Mouse (Mus musculus): ENCODE results near the gene Pfdn6.

The Pfdn6 gene

DNA sequence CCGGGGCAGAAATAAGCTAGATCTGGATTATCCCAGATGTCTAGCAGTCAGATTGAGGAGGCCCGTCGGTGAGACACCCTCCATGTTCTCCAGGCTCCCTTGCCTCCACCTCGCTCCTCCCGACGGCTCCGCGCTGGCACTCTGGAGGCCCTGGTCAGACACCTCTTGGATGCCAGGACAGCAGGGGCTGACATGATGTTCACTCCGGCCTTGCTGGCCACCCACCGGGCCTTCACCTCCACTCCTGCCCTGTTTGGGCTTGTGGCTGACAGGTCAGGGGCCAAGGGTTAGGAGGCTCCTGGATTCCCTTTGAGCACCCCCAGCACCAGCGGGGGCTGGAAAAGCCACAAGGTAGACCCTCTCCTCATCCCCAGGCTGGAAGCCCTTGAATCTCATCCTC is 8.2 kb downstream of the Pfdn6 start:
- no peak for DNase-seq (ENCODE audit: low read depth)

DNA sequence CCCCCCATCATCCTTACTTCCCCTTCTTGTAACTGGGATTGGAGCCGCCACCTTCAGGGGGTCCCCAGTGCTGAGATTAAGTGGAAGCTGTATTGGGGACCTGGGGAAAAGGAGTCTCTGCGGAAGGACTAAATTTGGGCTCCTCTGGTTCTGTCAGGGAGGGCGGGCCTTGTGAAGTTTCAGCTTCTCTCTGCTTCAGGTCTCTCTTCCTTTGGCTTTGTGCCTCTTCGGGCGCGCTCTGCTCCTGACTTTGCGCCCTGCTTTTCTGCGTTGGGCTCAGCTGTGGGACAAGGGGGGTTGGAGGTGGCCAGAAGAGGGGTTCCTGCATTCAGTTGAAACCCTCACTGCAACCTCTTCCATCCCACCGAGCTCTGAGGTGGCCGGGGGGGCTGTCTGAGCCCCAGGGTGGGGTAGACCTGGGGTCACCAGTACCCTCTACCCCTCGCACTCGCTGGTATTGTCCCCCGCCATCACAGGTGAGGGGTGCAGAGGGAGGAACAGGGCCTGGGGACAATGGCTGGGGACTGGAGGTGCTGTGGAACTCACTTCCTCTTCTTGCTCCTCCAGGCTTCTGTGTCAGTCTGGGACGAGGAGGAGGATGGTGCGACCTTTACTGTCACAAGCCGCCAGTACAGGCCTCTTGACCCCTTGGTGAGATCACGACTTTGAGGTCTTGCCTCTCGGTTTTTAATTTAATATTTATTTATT is 8.8 kb downstream of the Pfdn6 start:
- peak; percentile 68 for DNase-seq (ENCODE audit: low read depth)

DNA sequence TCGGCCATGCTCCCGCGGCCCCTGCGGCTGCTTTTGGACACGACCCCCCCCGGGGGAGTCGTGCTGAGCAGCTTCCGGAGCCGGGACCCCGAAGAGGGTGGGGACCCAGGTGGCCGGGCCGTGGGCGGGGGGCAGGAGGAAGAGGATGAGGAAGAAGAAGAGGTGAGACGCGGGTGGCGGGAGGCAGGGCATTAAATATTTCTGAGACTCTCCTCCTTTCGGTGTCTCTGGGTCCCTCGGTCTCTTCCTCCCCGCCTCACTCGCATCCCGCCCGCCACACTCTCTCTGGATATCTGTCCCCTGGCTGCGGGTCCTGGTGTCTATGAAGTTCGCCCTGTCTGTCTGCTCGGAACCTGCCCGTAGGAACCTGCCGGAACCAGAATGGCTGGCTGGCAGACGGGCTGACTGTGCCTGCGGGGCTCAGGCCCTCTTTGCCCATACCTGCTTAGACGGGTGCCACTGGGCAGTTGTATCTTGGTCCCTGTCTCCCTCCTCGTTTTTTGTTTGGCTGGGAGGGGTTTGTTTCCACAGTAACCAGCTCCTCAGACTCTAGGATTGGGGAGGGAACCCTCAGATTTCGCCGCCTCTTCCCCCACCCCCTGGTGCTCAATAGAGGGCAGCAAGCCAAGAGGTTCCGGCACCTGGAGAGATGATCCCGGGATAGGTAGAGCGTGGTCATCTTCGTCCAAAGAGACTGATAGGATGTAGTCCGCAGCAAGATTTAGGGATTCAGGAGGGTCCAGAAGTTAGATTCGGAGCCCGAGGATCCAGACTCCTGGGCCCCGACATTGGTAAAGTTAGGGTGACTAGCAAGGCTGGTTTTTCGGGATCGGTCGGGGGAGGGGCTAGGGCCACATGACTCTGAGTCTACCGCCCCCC is 9.6 kb downstream of the Pfdn6 start:
- peak; percentile 87 for DNase-seq (ENCODE audit: low read depth)

DNA sequence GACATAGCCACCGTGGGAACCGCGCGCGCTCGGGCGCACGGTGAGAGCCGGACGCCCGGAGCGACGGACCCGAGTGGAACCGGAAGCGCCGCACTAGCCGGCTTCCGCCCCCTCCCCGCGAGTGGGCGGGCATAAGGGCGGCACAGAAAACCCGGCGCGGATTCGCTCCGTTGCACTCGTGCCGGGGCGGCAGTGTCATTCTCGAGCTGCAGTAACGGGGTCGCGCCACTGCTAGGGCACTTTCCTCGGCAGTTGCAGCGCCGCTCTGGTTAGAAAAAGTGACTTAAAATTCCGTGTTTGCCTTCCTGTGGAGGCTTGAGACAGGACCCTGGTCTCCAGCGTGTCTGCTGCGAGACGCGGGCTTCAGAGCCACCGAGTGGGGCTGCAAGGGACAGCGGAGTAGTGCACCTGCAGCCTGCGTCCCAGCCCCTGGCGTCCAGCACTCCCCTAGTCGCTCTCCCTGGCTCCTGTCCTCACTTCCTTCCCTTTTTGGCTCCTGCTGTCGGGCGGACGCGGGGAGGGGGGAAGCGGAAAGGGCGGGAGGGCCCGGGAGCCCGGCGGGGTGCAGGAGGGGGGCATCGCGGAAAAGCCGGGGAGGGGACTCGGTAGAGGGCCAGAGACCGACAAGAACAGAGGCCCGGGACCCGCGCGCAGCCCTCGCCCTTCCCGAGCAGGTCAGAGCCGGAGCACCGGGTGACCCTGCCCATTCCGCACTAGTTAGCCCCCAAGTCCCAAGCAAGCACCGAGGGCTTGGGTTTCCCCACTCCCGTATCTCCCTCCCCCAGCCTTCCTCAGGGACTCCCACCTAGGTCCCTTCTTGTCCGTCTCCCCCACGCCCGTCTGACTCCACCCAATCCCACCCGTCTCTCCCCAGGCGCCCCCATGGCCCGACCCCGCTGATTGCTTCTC is 10.5 kb downstream of the Pfdn6 start, which contains the start of gene Rgl2:
Gene Rgl2, plus strand, starts transcription at position 173 of the 909 bp plus-strand sequence.
- DNase-seq (ENCODE audit: low read depth): peak; percentile 96

DNA sequence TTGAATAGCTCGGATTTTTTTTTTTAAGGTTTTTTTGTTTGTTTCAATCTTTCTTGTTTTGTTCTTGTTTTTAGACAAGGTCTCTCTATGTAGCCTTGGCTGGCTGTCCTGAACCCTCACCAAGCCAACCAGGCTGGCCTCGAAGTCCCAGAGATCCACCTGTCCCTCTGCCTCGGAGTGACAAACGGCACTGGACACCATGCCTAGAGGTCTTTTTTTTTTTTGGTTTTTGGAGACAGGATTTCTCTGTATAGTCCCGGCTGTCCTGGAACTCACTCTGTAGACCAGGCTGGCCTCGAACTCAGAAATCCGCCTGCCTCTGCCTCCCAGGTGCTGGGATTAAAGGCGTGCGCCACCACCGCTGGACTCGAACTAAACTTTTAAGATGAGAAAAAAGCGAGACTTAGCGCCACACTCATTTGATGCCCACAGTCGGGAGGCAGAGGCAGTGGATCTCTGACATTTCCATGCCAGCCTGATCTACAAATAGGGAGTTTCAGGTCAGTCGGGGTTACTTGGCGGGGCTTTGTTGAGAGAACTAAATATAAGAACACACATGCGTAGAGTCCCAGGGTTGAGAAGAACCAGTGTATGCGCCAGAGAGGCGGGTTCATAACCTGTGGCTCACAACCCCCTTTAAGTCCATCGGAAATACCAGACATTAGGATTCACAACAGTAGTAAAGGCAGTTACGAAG is 11.7 kb downstream of the Pfdn6 start:
- DNase-seq (ENCODE audit: low read depth): no peak

DNA sequence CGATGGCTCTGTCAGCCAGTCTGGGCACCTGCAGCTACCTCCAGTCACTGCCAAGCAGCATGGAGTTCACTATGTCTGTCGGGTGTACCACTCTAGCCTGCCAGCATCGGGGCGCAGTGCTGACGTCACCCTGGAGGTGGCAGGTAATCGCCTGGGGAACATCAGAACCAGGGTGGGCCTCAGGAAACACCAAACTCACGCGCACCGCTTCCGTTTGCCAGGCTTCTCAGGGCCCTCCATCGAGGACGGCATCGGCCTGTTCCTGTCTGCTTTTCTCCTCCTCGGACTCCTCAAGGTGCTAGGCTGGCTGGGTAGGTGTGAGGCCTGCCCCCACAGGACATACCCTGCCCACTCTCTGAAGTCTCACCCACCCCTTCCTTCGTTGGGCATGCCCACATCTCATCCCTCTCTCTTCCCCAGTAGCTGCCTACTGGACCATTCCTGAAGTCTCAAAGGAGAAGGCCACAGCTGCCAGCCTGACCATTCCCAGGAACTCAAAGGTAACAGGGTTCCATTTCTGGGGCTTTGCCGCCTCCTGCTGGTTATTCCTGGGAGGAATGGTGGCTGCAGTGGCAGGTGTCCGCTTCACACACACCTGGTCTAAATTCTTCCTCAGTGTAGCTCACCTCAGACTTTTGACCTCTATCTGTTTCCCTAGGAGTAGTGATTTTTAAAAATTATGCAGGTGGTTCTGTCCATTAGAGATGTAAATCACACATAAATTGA is 13.8 kb downstream of the Pfdn6 start:
- DNase-seq (ENCODE audit: low read depth): peak; percentile 61

DNA sequence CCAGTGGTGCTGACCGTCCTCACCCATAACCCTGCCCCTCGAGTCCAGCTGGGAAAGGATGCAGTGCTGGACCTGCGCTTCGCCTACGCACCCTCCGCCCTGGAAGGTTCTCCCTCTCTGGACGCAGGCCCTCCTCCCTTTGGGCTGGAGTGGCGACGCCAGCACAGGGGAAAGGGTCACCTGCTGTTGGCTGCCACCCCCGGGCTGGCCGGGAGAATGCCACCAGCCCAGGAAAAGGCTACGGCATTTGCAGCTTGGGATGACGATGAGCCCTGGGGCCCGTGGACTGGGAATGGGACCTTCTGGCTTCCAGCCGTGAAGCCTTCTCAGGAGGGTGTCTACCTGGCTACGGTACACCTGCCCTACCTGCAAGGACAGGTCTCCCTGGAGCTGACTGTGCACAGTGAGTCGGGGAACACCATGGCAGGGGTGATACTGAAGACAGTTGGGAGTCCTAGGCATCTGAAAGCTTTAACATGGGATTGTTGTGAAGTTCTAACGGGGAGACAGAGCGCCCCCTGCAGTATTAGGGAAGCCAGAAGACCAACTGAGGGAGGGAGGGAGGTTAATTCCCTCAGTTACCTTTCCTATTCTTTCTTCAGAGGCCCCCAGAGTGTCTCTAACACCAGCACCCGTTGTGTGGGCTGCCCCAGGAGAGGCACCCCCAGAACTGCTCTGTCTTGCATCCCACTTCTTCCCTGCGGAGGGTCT is 14.6 kb downstream of the Pfdn6 start:
- DNase-seq (ENCODE audit: low read depth): peak; percentile 43

DNA sequence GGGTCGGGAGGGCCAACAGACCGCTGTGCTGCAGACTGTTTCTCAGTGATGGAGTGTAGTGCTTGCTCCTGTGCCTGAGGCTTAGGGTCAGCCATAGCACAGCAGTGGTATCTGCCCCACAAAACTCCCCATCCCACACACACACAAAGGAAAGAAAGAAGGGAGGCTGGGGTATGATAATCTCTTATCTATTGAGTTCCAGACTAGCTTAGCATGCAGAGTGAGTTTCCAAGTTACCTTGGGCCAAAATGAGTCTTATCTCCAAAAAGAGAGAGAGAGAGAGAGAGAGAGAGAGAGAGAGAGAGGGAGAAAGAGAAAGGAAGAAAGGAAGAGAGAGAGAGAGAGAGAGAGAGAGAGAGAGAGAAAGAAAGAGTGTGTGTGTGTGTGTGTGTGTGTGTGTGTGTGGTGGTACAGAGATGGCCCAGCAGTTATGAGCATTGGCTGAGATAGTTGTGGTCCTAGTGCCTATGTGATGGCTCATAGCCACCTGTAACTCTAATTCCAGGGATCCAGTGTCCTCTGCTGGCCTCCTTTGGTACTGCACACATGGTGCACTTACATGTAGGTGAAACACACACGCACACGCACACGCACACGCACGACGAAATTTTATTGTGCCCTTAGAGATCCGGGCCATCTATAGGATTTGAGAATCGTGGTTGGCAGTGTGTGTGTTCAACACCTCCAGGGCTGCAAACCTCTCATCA is 15.4 kb downstream of the Pfdn6 start:
- peak; percentile 84 for DNase-seq (ENCODE audit: low read depth)

DNA sequence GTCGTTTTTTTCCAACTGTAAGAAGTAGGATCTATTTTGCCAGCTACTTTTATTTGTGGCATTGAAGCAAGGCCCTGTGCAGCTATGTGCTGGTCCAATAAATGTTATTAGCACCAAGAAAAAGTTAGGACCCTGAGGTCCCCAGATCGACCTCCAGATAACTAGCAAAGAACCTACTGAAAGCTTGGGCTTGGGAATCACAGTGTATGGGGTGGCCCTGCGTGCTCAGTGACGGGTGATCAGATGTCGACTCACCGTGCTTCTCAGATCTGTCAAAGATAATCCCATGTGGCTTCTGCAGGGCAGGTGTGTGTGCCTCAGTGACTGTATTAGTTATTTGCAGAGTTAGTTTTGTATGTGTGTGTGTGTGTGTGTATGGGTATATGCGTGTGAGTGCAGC is 18.8 kb downstream of the Pfdn6 start:
- no peak for DNase-seq (ENCODE audit: low read depth)

DNA sequence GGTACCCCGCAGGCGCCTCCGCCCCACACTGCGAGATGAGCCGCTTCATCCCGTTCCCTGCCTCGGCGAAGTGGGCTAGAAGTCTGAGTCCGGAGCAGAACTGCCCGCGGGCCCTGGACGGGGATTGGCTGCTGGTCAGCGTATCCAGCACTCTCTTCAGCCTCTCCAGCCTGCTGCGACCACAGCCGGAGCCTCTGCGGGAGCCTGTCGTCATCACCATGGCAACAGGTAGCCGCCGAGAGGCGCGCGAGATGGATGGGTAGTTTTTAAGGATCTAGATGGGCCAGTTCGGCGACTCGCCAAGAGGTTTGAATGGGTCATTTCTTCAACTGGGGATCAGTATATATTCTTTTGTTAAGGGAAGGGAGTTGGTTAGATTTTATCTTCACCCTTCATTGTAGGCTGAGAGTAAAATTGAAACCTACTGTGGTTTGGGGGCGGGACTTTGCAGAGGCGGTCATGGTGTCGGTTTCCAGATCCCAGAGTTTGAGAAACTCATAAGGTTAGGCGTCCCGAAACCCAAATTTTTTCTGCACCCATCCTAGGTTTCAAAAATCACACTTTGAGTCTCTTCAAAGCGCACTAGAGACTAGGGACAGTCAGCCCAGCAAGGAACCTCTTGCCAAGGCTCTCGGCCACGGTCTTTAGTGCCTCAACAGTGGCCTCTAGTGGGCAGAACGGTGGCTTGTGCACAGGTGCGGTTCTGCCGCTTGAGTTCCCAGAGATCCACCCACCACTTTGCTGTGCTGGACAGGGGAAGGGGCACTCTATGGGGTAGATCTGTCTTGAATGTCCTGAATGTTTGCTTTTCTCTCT is 19.7 kb downstream of the Pfdn6 start:
- DNase-seq (ENCODE audit: low read depth): peak; percentile 95

DNA sequence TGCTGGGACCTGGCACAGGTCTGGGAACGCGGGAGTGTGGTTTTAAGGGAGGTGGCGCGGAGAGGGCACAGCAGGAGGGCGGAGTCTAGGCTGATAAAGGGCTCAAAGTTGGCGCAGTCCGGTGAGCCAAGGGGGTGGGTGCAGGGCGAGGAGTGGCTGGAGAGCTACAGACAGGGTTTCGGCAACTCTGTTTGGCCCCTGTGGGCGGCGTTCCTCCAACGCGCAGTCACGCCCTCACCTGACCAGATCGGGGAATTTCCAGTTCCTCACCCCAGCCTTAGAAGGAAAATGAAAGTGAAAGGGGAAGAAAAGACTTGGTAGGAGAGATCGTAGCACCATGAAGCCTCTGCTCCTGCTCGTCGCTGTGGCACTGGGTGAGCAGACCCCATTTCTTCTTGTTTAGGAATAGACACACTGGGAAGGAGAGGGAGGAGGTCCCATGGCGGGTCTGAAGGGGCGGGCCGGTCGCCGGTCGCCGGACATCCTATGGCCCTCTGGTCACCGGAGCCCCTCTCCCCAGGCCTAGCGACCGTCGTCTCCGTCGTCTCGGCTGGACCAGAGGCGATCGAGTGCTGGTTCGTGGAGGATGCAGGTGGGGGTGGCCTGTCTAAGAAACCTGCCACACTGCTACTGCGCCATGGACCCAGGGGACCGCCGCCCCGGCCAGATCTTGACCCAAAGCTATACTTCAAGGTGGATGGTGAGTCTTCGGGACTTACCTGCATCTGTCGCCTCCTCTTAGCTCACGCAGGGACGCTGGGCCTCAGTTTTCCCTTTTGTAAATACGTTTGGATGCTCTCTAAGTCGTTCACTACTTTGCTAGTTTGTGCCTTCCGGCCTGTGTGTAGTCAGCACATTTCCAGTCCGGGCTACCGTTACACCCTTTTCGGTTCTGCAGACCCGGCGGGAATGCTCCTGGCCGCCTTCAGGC is 20.5 kb downstream of the Pfdn6 start:
- peak; percentile 96 for DNase-seq (ENCODE audit: low read depth)

DNA sequence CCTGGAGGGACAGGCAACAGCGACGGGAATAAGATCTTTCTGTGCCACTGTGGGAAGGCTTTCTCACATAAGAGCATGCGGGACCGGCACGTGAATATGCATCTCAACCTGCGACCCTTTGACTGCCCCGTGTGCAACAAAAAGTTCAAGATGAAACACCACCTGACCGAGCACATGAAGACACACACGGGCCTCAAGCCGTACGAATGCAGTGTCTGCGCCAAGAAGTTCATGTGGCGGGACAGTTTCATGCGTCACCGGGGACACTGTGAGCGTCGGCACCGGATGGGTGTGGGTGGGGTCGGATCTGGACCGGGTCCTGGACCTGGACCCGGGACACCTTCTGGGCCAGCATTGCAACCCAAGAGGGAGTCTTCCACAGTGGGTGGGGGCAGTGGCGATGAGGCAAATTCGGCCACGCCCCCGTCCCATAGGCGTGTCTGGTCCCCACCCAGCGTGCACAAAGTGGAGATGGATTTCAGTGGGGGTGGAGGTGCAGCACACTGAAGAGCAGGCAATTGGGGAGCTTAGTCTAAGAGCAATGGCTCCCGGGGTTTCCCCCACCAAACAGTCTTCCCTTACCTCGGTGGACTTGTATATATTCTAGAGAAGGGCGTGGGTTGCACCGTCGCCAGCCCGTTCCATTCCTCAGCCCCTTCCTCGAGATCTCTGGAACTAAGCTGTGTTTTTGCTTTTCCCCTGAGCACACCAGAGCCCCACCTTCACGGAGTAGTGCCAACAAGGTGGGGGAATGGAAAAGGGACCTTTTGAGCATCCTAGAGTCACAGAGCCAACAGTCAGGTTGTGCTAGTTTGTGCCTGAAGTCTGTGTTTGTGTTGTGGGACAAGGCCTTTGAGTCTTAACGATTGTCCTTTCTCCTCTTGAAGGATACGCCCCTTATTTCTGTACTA is 21.6 kb downstream of the Pfdn6 start:
- peak; percentile 80 for DNase-seq (ENCODE audit: low read depth)

DNA sequence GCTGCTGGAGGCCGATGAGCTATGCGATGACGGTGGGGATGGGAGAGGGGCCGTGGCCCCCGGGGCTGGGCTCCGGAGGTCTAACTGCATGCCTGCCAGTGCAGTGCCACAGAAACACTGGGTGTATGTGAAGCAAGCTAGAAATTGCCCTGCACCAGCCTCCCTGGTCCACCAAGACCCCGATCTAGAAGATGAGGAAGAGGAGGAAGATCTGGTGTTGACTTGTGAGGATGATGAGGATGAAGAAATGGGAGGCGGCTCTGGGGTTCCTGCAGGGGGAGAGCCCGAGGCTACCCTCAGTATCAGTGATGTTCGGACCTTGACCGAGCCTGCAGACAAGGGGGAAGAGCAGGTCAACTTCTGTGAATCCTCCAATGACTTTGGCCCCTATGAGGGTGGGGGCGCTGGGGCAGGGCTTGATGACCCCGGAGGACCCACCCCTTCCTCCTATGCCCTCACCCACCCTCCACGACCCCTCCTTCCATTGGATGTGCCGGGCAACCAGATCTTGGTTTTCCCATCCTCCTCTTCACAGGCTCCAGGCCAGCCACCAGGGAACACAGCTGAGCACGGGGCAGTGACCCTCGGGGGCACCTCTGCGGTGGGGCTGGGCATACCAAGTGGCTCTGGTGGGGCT is 22.4 kb downstream of the Pfdn6 start:
- DNase-seq (ENCODE audit: low read depth): no peak

DNA sequence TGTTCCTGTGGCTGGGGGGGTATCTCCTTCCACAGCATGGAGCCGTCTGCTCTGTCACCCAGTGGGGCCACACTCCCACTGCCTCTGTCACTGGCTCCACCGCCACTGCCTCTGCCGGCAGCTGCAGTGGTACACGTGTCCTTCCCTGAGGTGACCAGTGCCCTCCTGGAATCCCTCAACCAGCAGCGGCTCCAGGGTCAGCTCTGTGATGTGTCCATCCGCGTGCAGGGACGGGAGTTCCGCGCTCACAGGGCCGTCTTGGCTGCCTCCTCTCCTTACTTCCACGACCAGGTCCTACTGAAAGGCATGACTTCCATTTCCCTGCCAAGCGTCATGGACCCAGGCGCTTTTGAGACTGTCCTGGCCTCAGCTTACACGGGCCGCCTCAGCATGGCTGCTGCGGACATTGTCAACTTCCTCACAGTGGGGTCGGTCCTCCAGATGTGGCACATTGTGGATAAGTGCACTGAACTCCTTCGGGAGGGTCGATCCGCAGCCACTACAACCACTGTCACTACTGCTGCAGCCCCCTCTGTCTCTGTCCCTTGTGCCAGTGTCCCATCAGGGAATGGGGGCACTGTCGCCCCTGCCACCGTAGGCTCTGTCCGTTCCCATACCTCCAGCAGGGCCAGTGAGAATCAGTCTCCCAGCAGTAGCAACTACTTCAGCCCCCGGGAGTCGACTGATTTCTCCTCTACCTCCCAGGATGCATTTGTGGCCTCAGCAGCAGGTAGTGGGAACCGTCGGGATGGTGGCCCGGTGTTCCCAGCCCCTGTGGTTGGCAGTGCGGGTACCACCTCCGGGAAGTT is 23.1 kb downstream of the Pfdn6 start:
- DNase-seq (ENCODE audit: low read depth): no peak

DNA sequence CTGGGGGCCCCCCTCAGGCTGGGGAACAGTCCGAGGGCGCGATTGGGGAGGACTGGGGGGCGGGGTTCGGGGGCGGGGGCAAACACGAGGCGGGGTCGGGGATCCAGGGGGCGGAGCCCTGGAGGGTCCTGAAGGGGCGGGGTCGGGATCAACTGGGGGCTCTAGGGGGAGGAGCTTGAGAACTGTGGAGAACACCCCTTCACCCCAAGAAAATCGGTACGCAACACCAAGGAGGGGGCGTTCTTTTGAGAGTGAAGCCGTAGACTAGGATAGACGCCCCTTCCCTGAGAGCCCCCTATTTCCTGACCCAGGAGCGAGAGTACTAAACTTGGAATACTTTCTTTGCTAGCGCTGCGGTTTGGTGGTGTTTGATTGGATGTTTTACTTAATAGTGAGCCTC is 23.8 kb downstream of the Pfdn6 start:
- DNase-seq (ENCODE audit: low read depth): no peak
